Comparison of ENCODE assay signal across 8 mouse cellular contexts in the genomic region with DNA sequence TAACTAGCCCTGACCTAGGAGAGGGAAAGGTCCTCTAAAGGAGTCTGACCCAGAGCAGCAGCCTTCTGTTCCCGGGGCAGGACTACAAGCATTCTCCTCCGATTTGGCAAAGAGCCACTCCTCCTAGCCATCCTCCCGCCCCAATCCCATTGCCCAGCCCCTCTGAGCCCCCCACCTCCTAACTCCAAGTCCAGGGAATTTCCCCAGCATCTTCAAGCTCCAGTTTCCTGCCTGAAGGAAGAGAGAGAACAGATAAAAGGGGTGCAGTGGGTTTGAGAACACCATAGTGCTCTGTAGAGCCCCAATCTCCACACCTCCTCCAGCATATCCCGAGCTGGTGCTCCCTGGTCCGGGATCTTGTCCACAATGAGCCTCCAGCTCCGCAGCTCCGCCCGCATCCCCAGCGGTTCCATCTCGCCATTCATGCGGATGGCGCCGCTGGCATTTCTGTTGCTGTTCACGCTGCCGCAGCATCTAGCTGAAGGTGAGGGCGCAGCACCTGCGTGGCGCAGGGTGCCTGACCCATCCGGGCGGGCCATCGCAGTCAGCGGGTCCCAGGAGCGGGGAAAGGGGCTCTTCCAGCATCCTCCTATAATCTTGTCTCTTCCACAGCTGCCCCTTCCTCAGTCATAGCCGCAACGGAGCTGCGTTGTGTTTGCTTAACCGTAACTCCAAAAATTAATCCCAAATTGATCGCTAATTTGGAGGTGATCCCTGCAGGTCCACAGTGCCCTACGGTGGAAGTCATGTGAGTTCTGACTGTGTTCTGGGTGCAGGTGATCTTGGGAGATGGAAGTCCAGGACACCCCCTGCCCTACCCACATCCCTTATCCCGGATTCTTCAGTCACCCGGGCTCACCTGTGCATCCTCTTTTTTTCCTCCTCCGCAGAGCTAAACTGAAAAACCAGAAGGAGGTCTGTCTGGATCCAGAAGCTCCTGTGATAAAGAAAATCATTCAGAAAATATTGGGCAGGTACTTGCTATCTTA. TPM values are rescaled to one million over a fixed set of nuclear protein-coding genes. Genes with fewer than 3 reads are reported as not detected.
DNase-seq lines count a peak whose midpoint lies in the region; ATAC-seq and TF ChIP-seq lines count a peak whose summit lies in the region.

TSS of gene Cxcl5 (plus strand) at position 284 of the 989 bp plus-strand sequence.

- peak within 1 kb of the TSS; percentile 55 for H3K4me3 ChIP-seq in forebrain, embryonic 10.5 days
- H3K4me3 ChIP-seq in intestine, postnatal 0 days (ENCODE audit: low read depth, low read length): peak within 1 kb of the TSS; percentile 32
- peak within 1 kb of the TSS; percentile 40 for H3K4me3 ChIP-seq in midbrain, embryonic 11.5 days (ENCODE audit: low read depth, low read length)

- peak; percentile 19; the same call in 1 of the 2 replicates for ATAC-seq in intestine, postnatal 0 days
- ATAC-seq in midbrain, embryonic 11.5 days (ENCODE audit: low FRiP score): peak; percentile 76

- H3K9ac ChIP-seq in intestine, postnatal 0 days (ENCODE audit: low read depth, low read length): no peak within 1 kb of the TSS
- peak within 1 kb of the TSS; percentile 59 for H3K9ac ChIP-seq in midbrain, embryonic 11.5 days (ENCODE audit: low read length)

- no peak for TF ChIP-seq CTCF in intestine, postnatal 0 days (IDR thresholded peaks at IDR 0.05; ENCODE audit: low read depth)

- H3K36me3 ChIP-seq in forebrain, embryonic 10.5 days (replicated peaks): no peaks in the 10 kb centered on the region
- no peaks in the 10 kb centered on the region for H3K36me3 ChIP-seq in intestine, postnatal 0 days (ENCODE audit: control insufficient read depth, insufficient read depth)
- H3K36me3 ChIP-seq in midbrain, embryonic 11.5 days (ENCODE audit: control insufficient read depth, insufficient read depth, low read length): no peaks in the 10 kb centered on the region

- 4% methylated on average over 32 of the region's 32 CpGs for WGBS in forebrain, embryonic 10.5 days
- 5% methylated on average over 32 of the region's 32 CpGs for WGBS in intestine, postnatal 0 days
- 4% methylated on average over 32 of the region's 32 CpGs for WGBS in midbrain, embryonic 11.5 days

- peak within 1 kb of the TSS; percentile 74 for H3K4me2 ChIP-seq in intestine, postnatal 0 days (replicated peaks; ENCODE audit: low read depth)
- peak within 1 kb of the TSS; percentile 80 for H3K4me2 ChIP-seq in midbrain, embryonic 11.5 days

- H3K4me1 ChIP-seq in forebrain, embryonic 10.5 days: peaks cover 50% of the 10 kb centered on the region
- H3K4me1 ChIP-seq in intestine, postnatal 0 days (replicated peaks; ENCODE audit: control insufficient read depth, insufficient read depth, low read length): peaks cover 4% of the 10 kb centered on the region
- peaks cover 5% of the 10 kb centered on the region; the same call in 1 of the 2 replicates for H3K4me1 ChIP-seq in midbrain, embryonic 11.5 days (ENCODE audit: control insufficient read depth, insufficient read depth, low read length)

- peaks cover 53% of the 10 kb centered on the region for H3K27me3 ChIP-seq in forebrain, embryonic 10.5 days (ENCODE audit: poor library complexity, severe bottlenecking)
- H3K27me3 ChIP-seq in intestine, postnatal 0 days (replicated peaks; ENCODE audit: control insufficient read depth, insufficient read depth, low read length): peaks cover 9% of the 10 kb centered on the region; the same call in 1 of the 2 replicates
- H3K27me3 ChIP-seq in midbrain, embryonic 11.5 days (ENCODE audit: control insufficient read depth, insufficient read depth, low read length): peaks cover 8% of the 10 kb centered on the region; the same call in 1 of the 2 replicates

- intact Hi-C loops in gastrocnemius, postnatal 36 days (cut with DNase I): no loop called here

- H3K27ac ChIP-seq in forebrain, embryonic 10.5 days: peak within 1 kb of the TSS; percentile 58; the same call in 1 of the 2 replicates
- H3K27ac ChIP-seq in intestine, postnatal 0 days (ENCODE audit: low read depth, low read length): 0 out of 2 replicates have a peak within 1 kb of the TSS, but pooled peaks have one; percentile 28
- H3K27ac ChIP-seq in midbrain, embryonic 11.5 days (ENCODE audit: low read depth, low read length): no peak within 1 kb of the TSS

- H3K9me3 ChIP-seq in forebrain, embryonic 10.5 days: no peaks in the 10 kb centered on the region
- H3K9me3 ChIP-seq in intestine, postnatal 0 days (ENCODE audit: control insufficient read depth): no peaks in the 10 kb centered on the region
- H3K9me3 ChIP-seq in midbrain, embryonic 11.5 days (ENCODE audit: control insufficient read depth, low read length): no peaks in the 10 kb centered on the region

- DNase-seq in cerebellum, postnatal 25 days: peak; percentile 32 to 38
- DNase-seq in cerebellum, adult 18-20 months: no peak
- peak; percentile 24 for DNase-seq in ES-CJ7 (ENCODE audit: low read depth, low spot score)
- peak; percentile 33 for DNase-seq in forebrain, embryonic 10.5 days (ENCODE audit: extremely low spot score, low spot score)
- DNase-seq in midbrain, embryonic 11.5 days (ENCODE audit: low spot score, missing footprints): peak; percentile 91
- no peak for DNase-seq in adrenal gland, postnatal 25 days
- DNase-seq in gastrocnemius, postnatal 36 days: no peak

RNA-seq across cellular contexts. Expression of gene Cxcl5, which starts in this region (rescaled TPM):
- 0.17 and 0.18 TPM in 2 replicates for polyA plus RNA-seq in forebrain, embryonic 10.5 days (2016; fragmentation: Nextera tagmentation; extraction: Ambion mirVana)
- 0.96 and 1.2 TPM in 2 replicates for polyA plus RNA-seq in intestine, postnatal 0 days (2015; fragmentation: Nextera tagmentation; extraction: Ambion mirVana)
- 0.11 and 0.26 TPM in 2 replicates for polyA plus RNA-seq in midbrain, embryonic 11.5 days (2014; fragmentation: Nextera tagmentation; extraction: Ambion mirVana)
- not detected in 2 replicates for total RNA-seq in adrenal gland, postnatal 25 days (2021)
- not detected for total RNA-seq in gastrocnemius, postnatal 36 days (2021)

Comparison
In these comparisons a context has a peak if more than half of its experiments do, and no peak if none do; other contexts are left out.
1. DNase-seq: peak in cerebellum, postnatal 25 days (2 of 2) and ES-CJ7 (single experiment); none in cerebellum, adult 18-20 months (0 of 2), adrenal gland, postnatal 25 days (single experiment) and gastrocnemius, postnatal 36 days (0 of 2).
2. Peak in DNase-seq, H3K4me3 ChIP-seq and H3K27ac ChIP-seq in forebrain, embryonic 10.5 days; RNA of the gene not detected or under 1 TPM.
3. Peak in DNase-seq, ATAC-seq, H3K4me3 ChIP-seq, H3K9ac ChIP-seq and H3K4me2 ChIP-seq in midbrain, embryonic 11.5 days; RNA of the gene not detected or under 1 TPM.
4. Peak in every context shown above with its lines, with median percentiles within 50 percentile points of each other: H3K4me3 ChIP-seq.